Mouse (Mus musculus) liver, adult 2 months (tissue): ENCODE data around the gene Hist1h2bg.

ENCODE experiments used
- CTCF ChIP-seq: fragments of 200-500 bp; IDR thresholded peaks from 2 replicates; pipeline ENCODE4 v1.5.1; 2011; ENCODE audit warnings: low read depth, low read length, control low read depth
- POLR2A ChIP-seq: fragments of 200-500 bp; IDR thresholded peaks from 2 replicates; pipeline ENCODE4 v1.6.1; 2011; ENCODE audit warnings: low read length, control low read depth; ENCODE audit not compliant: insufficient read depth; ENCODE audit errors: extremely low read depth

- TF ChIP-seq CTCF (no peak), POLR2A (no peak)
Measured at GRCm38 (mm10) chr13:23555839-23556416, 15.3 kb upstream of the Hist1h2bg start.
